Mouse (Mus musculus) intestine, embryonic 15.5 days (tissue): ENCODE measurements around the gene Unc50. TPM values are rescaled to one million over a fixed set of nuclear protein-coding genes. Genes with fewer than 3 reads are reported as not detected.

Experiments used
- ATAC-seq: fragments of 200-750 bp; cut with Nextera tagmentation; 2 replicates; pipeline ENCODE4 v1.8.0; 2017; ENCODE audit warnings: moderate TSS enrichment, moderate library complexity
- H3K27ac ChIP-seq: fragments of 300-500 bp; sonication (generic); 2 replicates; pipeline ENCODE4 v1.5.1; 2015; ENCODE audit warnings: mild to moderate bottlenecking, inconsistent platforms
- H3K27me3 ChIP-seq: fragments of 300-500 bp; sonication (generic); replicated peaks from 2 replicates; pipeline ENCODE4 v1.6.1; 2015; ENCODE audit warnings: inconsistent platforms
- H3K36me3 ChIP-seq: fragments of 300-500 bp; sonication (generic); 2 replicates; pipeline ENCODE4 v1.6.1; 2015; ENCODE audit warnings: inconsistent platforms
- H3K4me1 ChIP-seq: fragments of 300-500 bp; sonication (generic); replicated peaks from 2 replicates; pipeline ENCODE4 v1.6.1; 2015; ENCODE audit warnings: inconsistent platforms
- H3K4me2 ChIP-seq: fragments of 300-500 bp; sonication (generic); replicated peaks from 2 replicates; pipeline ENCODE4 v1.6.1; 2015; ENCODE audit warnings: mild to moderate bottlenecking, inconsistent platforms
- H3K4me3 ChIP-seq: fragments of 300-500 bp; sonication (generic); replicated peaks from 2 replicates; pipeline ENCODE4 v1.5.1; 2015; ENCODE audit warnings: inconsistent platforms
- H3K9ac ChIP-seq: fragments of 300-500 bp; sonication (generic); 2 replicates; pipeline ENCODE4 v1.6.1; 2015; ENCODE audit warnings: inconsistent platforms
- H3K9me3 ChIP-seq: fragments of 300-500 bp; sonication (generic); 2 replicates; pipeline ENCODE4 v1.6.1; 2016; ENCODE audit warnings: inconsistent platforms
- WGBS: fragments of 180-500 bp; shearing (Covaris S2); methylation state at CpG from one replicate; pipeline ENCODE4 v1.1.7; 2015; 5-methylcytosine and 5-hydroxymethylcytosine counted together
- polyA plus RNA-seq: library from polyadenylated mRNA; unstranded; fragments of >200 nt; fragmentation: Nextera tagmentation; extraction: Ambion mirVana; gene quantifications from 2 replicates; pipeline ENCODE4 v1.2.1, GENCODE M21; 2015

Gene Unc50
- polyA plus RNA-seq, 1 experiment from 2014 or later, result 134 TPM

DNA sequence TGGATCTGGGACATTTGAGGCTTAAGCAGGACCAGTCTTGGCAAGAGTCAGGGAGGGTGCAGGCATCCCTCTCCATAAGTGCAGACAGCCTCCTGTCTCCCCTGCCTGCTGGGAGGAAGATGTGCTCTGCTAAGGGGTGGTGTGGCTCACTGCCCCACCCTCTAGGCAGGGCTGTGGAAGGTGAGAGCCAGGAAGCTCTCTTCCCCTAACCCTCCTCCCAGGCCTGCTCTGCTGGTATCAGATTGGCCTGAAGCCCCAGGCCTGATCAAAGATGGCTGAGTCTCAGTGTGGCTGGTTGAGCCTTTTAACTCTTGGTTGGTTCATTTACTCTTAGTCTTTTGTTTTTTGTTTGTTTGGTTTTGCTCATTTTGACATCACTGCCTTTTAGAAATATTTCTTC is 20.3 kb upstream of the Unc50 start:
- no peaks in the 10 kb centered on the region for H3K9me3 ChIP-seq

DNA sequence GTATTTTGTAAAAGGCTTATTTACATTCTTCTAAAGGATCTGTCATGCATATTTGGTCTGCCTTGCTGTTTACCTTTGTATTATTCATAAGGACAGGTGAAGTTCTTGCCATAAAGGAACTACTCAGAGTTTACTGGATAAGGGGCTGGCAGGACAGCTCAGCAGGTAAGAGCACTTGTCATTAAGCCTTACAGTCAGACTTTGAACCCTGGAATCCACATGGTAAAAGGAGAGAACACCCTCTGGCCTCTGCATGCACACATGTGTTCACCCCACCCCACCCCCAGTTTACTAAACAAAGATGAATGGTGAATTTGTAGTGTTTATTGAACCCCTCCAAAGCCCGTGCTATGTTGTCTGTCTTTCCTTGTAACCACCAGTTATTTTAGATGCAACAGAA is 14.5 kb upstream of the Unc50 start:
- peaks cover 8% of the 10 kb centered on the region for H3K36me3 ChIP-seq
- 0 out of 2 replicates have a peak, but pooled peaks have one; percentile 43 for ATAC-seq
- H3K4me2 ChIP-seq, result no peak overlapping the region
- 77% methylated on average over 1 of the region's 1 CpGs for WGBS
- H3K27ac ChIP-seq, result no peak overlapping the region
- H3K4me1 ChIP-seq, result no peaks in the 10 kb centered on the region
- no peak overlapping the region for H3K4me3 ChIP-seq
- H3K27me3 ChIP-seq, result no peaks in the 10 kb centered on the region
- H3K9ac ChIP-seq, result no peak overlapping the region
- H3K9me3 ChIP-seq, result no peaks in the 10 kb centered on the region

More for the DNA sequence above, 20.3 kb upstream of the Unc50 start:
- ATAC-seq, result no peak
- Histone ChIP-seq H3K4me3 (no peak overlapping the region), H3K4me2 (no peak overlapping the region), H3K36me3 (no peaks in the 10 kb centered on the region), H3K27me3 (no peaks in the 10 kb centered on the region), H3K27ac (no peak overlapping the region), H3K4me1 (no peaks in the 10 kb centered on the region), H3K9ac (no peak overlapping the region)

DNA sequence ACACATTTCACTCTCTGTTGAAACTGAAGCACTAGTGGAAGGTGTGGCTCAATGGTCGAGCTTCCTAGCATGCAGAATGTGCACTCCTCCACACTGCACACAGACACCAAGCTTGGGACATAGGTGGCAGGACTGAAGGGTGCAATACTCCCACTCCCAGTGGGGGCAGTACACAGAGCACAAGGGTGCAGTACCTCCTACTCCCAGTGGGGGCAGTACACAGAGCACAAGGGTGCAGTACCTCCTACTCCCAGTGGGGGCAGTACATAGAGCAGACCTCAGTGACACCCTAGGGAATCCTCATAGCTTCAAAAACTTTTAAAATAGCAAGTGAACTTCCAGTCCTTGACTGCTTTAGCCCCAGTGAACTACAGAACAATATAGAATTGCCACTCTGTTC is 10.5 kb upstream of the Unc50 start:
- Histone ChIP-seq H3K9ac (no peak overlapping the region), H3K4me2 (no peak overlapping the region), H3K9me3 (no peaks in the 10 kb centered on the region), H3K4me3 (no peak overlapping the region), H3K27me3 (no peaks in the 10 kb centered on the region), H3K27ac (no peak overlapping the region), H3K36me3 (peaks cover 14% of the 10 kb centered on the region), H3K4me1 (no peaks in the 10 kb centered on the region)
- 86% methylated on average over 1 of the region's 1 CpGs for WGBS
- no peak for ATAC-seq

DNA sequence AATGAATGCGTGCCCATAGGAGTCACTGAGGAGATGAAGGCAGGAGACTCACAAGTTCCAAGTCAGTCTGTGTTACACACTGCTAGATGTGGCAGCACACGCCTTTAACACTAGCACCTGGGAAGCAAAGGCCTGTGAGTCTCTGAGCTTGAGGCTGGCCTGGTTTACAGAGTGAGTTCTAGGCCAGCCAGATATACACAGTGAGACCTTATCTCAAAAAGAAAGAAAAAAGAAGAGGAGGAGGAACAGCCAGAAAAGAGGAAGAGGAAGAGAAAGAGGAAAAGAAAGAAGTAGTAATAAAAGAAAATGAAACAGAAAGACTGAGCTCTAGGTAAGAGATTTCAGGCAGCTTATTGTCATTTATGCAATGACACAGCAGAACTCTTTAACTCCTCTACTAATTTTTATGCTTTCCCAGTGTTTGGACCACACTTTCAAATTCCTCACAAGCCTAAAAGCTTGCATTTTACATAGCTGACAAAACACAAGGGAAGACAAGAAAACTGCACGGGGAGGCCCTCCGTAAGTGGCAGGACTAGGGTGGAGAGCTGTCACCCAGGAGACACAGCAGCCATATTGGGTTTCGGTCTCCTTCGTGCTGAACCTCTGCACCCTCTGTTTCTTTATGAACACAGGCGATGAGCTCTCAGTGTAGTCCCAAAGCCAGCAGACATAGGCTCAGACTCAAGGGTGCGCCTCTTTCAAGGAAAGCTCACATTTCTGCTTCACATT is 2.6 kb upstream of the Unc50 start:
- peaks cover 12% of the 10 kb centered on the region for H3K4me1 ChIP-seq
- H3K36me3 ChIP-seq, result peaks cover 12% of the 10 kb centered on the region
- no peaks in the 10 kb centered on the region for H3K27me3 ChIP-seq
- no peak overlapping the region for H3K9ac ChIP-seq
- H3K4me3 ChIP-seq, result no peak overlapping the region
- ATAC-seq, result no peak
- H3K9me3 ChIP-seq, result no peaks in the 10 kb centered on the region
- H3K27ac ChIP-seq, result no peak overlapping the region
- 92% methylated on average over 8 of the region's 8 CpGs for WGBS
- no peak overlapping the region for H3K4me2 ChIP-seq

DNA sequence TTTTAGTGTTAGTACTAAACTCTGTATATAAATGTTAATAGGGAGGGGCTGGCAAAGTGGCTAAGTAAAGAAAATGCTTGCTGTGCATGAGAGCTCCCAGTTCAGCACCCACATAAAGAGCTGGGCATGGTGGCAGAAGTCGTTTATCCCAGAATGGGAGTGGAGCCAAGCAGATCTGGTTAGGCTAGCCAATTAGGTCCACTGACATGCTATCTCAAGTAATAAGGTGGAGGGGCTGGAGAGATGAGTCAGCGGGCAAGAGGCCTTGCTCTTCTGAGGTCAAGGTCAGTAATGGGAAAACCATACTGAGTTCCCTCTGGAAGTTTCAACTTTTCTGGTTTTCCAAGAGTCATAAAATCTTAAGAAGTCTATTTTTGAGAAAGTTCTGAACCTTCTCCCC is 1.0 kb upstream of the Unc50 start:
- peaks cover 12% of the 10 kb centered on the region for H3K4me1 ChIP-seq
- no peak overlapping the region; the same call in 1 of the 2 replicates for H3K9ac ChIP-seq
- H3K27ac ChIP-seq, result 0 out of 2 replicates have a peak overlapping the region, but pooled peaks have one; percentile 54
- no peaks in the 10 kb centered on the region for H3K27me3 ChIP-seq
- ATAC-seq, result no peak
- H3K4me2 ChIP-seq, result peak overlapping the region; percentile 85
- H3K9me3 ChIP-seq, result no peaks in the 10 kb centered on the region
- H3K36me3 ChIP-seq, result peaks cover 22% of the 10 kb centered on the region
- 59% methylated on average over 2 of the region's 2 CpGs for WGBS
- peak overlapping the region; percentile 99 for H3K4me3 ChIP-seq

DNA sequence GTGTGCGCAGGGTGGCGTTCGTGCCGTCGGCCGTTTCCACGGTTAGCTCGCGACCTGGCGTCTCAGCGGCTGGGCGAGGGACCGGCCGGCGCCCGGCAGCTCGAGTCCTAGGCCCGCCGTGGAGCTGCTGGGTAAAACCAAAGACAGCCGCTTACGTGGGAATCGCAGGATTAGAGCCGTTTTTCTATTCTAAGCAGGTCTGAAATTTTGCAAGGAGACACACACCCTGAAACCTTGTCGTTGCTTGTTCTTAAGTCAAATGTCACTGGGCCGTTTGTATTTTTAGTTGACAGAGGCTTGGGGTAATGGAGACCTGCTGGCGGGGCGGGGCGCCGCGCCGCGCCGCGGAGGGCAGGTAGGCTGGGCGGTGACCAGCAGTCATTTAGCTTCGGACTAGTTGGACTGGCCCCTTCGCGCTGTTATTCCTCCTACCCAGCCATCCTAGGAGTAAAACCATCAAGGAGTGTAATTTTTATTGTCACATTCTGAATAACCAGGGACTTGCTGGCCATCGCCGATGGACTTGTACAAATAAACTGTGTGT is 430 bp downstream of the Unc50 start:
- 1% methylated on average over 40 of the region's 40 CpGs for WGBS

DNA sequence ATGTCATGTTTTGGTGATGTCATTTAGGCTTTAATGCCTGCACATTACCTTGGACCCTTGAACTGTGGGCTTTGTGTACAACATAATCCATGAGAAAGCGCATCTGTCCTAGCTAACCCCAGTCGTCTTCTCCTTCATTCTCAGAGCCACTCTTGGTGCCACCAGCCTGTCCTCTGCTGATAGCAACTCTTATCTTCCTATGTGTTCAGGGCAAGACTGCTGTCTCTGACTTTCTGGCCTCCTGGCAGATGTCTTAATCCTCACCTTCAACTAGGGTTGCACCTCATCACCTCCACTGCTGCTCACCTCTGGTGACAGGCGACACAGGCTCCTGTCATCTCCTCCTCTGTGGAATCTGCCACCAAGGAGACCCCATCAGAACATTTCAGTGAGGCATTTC is 6.5 kb downstream of the Unc50 start:
- no peaks in the 10 kb centered on the region for H3K27me3 ChIP-seq
- no peaks in the 10 kb centered on the region for H3K4me1 ChIP-seq
- no peak overlapping the region for H3K9ac ChIP-seq
- H3K36me3 ChIP-seq, result peaks cover 26% of the 10 kb centered on the region
- H3K27ac ChIP-seq, result no peak overlapping the region
- H3K9me3 ChIP-seq, result no peaks in the 10 kb centered on the region
- 0 out of 2 replicates have a peak, but pooled peaks have one; percentile 24 for ATAC-seq
- H3K4me3 ChIP-seq, result no peak overlapping the region
- WGBS, result 89% methylated on average over 3 of the region's 3 CpGs
- H3K4me2 ChIP-seq, result no peak overlapping the region

More for the DNA sequence above, 430 bp downstream of the Unc50 start:
- peak; percentile 75 for ATAC-seq
- Histone ChIP-seq H3K27ac (peak overlapping the region; percentile 85), H3K4me2 (peak overlapping the region; percentile 85), H3K4me1 (peaks cover 12% of the 10 kb centered on the region), H3K4me3 (peak overlapping the region; percentile 99), H3K36me3 (peaks cover 20% of the 10 kb centered on the region), H3K27me3 (no peaks in the 10 kb centered on the region), H3K9ac (peak overlapping the region; percentile 95), H3K9me3 (no peaks in the 10 kb centered on the region)

DNA sequence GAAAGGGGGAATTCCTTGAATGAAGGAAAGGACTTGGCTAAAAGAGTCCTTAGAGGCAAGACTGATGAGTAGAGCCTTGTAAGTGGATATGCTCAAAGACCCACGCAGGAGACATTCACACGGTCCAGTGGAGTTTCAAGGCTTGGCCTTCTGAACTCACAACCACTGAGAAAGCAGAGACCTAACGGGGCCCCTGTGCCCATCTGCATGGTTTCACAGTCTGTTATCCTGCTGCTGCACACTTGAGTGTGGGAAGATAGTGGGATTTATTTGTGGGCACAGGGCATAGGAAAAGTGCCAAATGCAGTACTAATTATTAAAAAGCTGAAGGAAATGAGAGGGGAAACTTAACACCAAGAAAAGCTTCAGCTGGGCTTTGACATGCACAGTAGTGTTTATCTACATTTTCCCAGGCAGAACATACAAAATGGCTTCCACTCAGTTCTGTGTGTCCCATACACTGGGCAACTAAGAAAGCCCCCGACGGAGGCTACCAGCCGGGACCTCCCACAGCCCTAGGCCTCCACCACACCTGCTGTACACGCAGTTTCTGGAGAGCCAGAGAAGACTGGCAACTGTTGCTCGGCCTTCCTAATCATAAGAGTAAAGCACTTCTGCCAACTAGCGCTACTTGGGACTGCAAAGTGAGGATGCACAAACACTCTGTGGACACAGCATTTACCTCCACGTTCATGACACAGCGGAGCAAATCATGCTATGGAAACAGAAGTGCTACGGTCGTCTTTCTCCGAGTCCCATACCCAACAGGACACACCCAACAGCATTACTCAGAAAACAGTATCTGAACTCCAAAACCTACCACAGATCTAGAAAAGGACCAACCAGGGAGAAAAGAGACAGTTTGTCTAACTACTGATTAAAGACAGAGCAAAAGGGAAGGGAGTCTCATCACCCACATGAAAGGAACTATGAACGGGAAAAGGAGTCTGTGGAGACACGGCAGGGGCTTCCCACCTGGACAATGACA is 13.2 kb downstream of the Unc50 start:
- WGBS, result 92% methylated on average over 16 of the region's 16 CpGs
- H3K27ac ChIP-seq, result no peak overlapping the region
- no peak overlapping the region for H3K4me2 ChIP-seq
- H3K27me3 ChIP-seq, result no peaks in the 10 kb centered on the region
- peaks cover 12% of the 10 kb centered on the region for H3K36me3 ChIP-seq
- no peak for ATAC-seq
- H3K4me3 ChIP-seq, result no peak overlapping the region
- no peak overlapping the region for H3K9ac ChIP-seq
- H3K4me1 ChIP-seq, result no peaks in the 10 kb centered on the region
- no peaks in the 10 kb centered on the region for H3K9me3 ChIP-seq

DNA sequence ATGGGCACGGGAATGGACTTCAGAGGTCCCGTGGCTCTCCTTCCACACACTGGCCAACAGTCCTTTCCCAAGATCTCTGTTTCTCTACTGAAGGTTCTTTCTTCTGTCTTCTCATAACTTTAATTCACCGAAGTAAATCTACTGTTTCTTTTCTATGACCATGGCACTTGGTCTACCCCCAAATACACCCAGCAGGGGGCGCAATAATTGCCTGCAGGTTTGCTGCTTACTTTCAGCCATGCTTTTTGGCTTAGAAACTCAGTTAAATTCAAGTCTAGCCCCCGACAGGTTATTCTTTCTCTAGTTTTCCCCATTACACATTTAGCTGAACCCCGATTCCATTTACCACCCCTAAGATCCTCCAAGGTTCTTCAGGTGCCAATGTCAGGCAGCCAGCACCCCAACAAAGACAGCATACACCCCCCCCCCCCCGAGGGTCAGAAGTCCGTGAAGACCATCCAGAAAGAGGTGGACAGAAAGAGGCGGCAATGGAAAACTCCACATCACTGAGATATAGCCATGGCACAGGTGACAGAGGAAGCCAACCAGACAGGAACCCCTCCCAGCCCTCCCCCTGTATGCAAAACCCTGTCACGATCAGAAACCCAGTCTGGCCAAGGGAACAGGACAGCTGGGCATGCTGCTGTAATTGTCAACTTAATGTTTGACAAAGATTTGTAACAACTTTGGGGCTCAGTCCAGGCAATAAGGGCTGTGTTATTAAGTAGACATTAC is 18.6 kb downstream of the Unc50 start:
- no peak overlapping the region for H3K4me2 ChIP-seq
- H3K27ac ChIP-seq, result no peak overlapping the region
- H3K4me1 ChIP-seq, result no peaks in the 10 kb centered on the region
- H3K27me3 ChIP-seq, result no peaks in the 10 kb centered on the region
- no peak overlapping the region for H3K9ac ChIP-seq
- H3K9me3 ChIP-seq, result no peaks in the 10 kb centered on the region
- ATAC-seq, result no peak
- 75% methylated on average over 10 of the region's 10 CpGs for WGBS
- peaks cover 16% of the 10 kb centered on the region for H3K36me3 ChIP-seq
- H3K4me3 ChIP-seq, result no peak overlapping the region

DNA sequence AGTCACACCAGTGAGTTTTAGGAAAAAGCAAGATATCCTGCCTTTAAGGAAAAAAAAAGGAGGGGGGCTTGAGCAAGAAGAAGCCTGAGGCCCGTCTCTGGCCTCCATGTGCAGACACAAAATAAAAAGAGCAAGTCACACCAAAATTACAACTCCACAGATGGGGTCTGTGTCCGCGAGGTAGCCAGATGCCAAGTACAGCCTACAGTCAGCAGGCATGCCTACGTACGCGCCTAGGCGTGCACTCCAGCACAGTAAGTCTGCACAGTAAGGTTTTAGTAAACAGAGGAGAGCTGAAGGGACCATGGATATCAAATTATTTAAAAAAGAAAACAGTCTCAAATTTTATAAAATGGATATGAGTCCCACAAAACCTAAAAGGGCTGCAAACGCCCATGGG is 21.3 kb downstream of the Unc50 start:
- Histone ChIP-seq H3K36me3 (peaks cover 16% of the 10 kb centered on the region), H3K4me1 (no peaks in the 10 kb centered on the region), H3K9ac (no peak overlapping the region), H3K4me3 (no peak overlapping the region), H3K27me3 (no peaks in the 10 kb centered on the region), H3K27ac (no peak overlapping the region), H3K4me2 (no peak overlapping the region), H3K9me3 (no peaks in the 10 kb centered on the region)
- no peak for ATAC-seq
- WGBS, result 88% methylated on average over 8 of the region's 8 CpGs

DNA sequence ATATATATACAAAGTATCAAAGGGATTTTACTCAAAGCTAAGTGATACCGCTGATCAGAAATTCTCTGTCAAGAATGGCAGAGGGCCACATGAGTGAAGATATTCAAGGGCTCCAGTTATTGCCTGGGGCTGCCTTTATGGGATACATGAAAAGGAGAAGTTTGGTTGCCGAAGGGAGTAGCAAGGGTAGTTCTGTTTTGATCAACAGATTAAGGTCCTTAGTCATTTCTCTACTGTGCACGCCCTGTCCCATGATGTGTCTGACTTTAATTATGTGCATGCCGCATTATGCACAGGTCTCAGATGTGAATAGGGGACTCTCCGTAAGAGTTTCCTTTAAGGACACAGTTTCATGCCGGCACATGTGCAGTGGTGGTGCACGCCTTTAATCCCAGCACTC is 27.6 kb downstream of the Unc50 start:
- ATAC-seq, result no peak
- no peak overlapping the region for H3K4me3 ChIP-seq
- no peak overlapping the region for H3K27ac ChIP-seq
- peaks cover 3% of the 10 kb centered on the region for H3K36me3 ChIP-seq
- WGBS, result 92% methylated on average over 7 of the region's 7 CpGs
- H3K4me1 ChIP-seq, result no peaks in the 10 kb centered on the region
- no peaks in the 10 kb centered on the region for H3K9me3 ChIP-seq
- H3K9ac ChIP-seq, result no peak overlapping the region
- no peaks in the 10 kb centered on the region for H3K27me3 ChIP-seq
- no peak overlapping the region for H3K4me2 ChIP-seq
